Mouse (Mus musculus) MEL (cell line): ENCODE data around the gene Smbd1. TPM values are rescaled to one million over a fixed set of nuclear protein-coding genes. Genes with fewer than 3 reads are reported as not detected.

Experiments
- DNase-seq: peaks from one replicate; pipeline ENCODE4 v3.0.0; 2011; ENCODE audit warnings: low read depth, low spot score
- H3K27ac ChIP-seq: 2 replicates; pipeline ENCODE4 v1.5.1; 2012; ENCODE audit warnings: low read depth, mild to moderate bottlenecking, control low read depth, low read length, moderate library complexity; ENCODE audit not compliant: control insufficient read depth
- H3K27me3 ChIP-seq, 2 experiments: fragments of 150-350 bp in 1 of 2; sonication (generic) in 1 of 2; 2 replicates each; pipeline ENCODE4 v1.6.1; 2012; ENCODE audit warnings: low read length in 2 of 2, mild to moderate bottlenecking in 2 of 2, improper control_type of control experiment in 1 of 2, moderate library complexity in 1 of 2; ENCODE audit not compliant: insufficient read depth in 2 of 2, control insufficient read depth in 1 of 2
- H3K36me3 ChIP-seq, 2 experiments: 2 replicates each; pipeline ENCODE4 v1.6.1; 2012 to 2014; ENCODE audit warnings: low read length in 2 of 2, improper control_type of control experiment in 1 of 2, inconsistent platforms in 1 of 2, mild to moderate bottlenecking in 1 of 2; ENCODE audit not compliant: insufficient read depth in 2 of 2, control insufficient read depth in 1 of 2
- H3K4me1 ChIP-seq, 2 experiments: fragments of 150-350 bp in 1 of 2; sonication (generic) in 1 of 2; 2 replicates each; pipeline ENCODE4 v1.6.1; 2012; ENCODE audit warnings: low read length in 2 of 2, improper control_type of control experiment in 1 of 2, mild to moderate bottlenecking in 1 of 2; ENCODE audit not compliant: insufficient read depth in 2 of 2, control insufficient read depth in 1 of 2
- H3K4me3 ChIP-seq, 2 experiments: fragments of 150-350 bp in 1 of 2; sonication (generic) in 1 of 2; 2 replicates each; pipeline ENCODE4 v1.5.1; 2012; ENCODE audit warnings: low read depth in 2 of 2, low read length in 2 of 2, mild to moderate bottlenecking in 2 of 2, moderate library complexity in 2 of 2, control low read depth in 1 of 2, improper control_type of control experiment in 1 of 2; ENCODE audit not compliant: control insufficient read depth in 1 of 2, insufficient read depth in 1 of 2
- H3K79me2 ChIP-seq: 2 replicates; pipeline ENCODE4 v1.6.1; 2012; ENCODE audit warnings: mild to moderate bottlenecking, low read length, moderate library complexity; ENCODE audit not compliant: control insufficient read depth, poor library complexity, insufficient read depth
- H3K9ac ChIP-seq: 2 replicates; pipeline ENCODE4 v1.6.1; 2012; ENCODE audit warnings: low read depth, mild to moderate bottlenecking, control low read depth, low read length, moderate library complexity; ENCODE audit not compliant: control insufficient read depth, poor library complexity, severe bottlenecking
- H3K9me3 ChIP-seq: fragments of 150-350 bp; sonication (generic); replicated peaks from 2 replicates; pipeline ENCODE4 v1.6.1; 2012; ENCODE audit warnings: mild to moderate bottlenecking, low read length, improper control_type of control experiment, moderate library complexity; ENCODE audit not compliant: insufficient read depth
- MAX ChIP-seq: IDR thresholded peaks from 2 replicates; pipeline ENCODE4 v1.6.1; 2011; ENCODE audit warnings: low read length, improper control_type of control experiment
- MEF2A ChIP-seq: IDR thresholded peaks from 2 replicates; pipeline ENCODE4 v1.6.1; 2014; ENCODE audit warnings: low read depth, mild to moderate bottlenecking, inconsistent platforms, low read length, improper control_type of control experiment; ENCODE audit not compliant: poor library complexity, insufficient replicate concordance, severe bottlenecking; ENCODE audit errors: extremely low read depth
- POLR2AphosphoS2 ChIP-seq: IDR thresholded peaks from 2 replicates; pipeline ENCODE4 v1.6.1; 2011; ENCODE audit warnings: low read length, improper control_type of control experiment
- RAD21 ChIP-seq: IDR thresholded peaks from 2 replicates; pipeline ENCODE4 v1.6.1; 2011; ENCODE audit warnings: mild to moderate bottlenecking, low read depth, low read length, improper control_type of control experiment
- UBTF ChIP-seq: IDR thresholded peaks from 2 replicates; pipeline ENCODE4 v1.6.1; 2012; ENCODE audit warnings: low read depth, mild to moderate bottlenecking, inconsistent platforms, low read length, improper control_type of control experiment, moderate library complexity, borderline replicate concordance; ENCODE audit not compliant: insufficient read depth
- USF1 ChIP-seq: IDR thresholded peaks from 2 replicates; pipeline ENCODE4 v1.6.1; 2014; ENCODE audit warnings: low read depth, mild to moderate bottlenecking, inconsistent platforms, low read length, improper control_type of control experiment, moderate library complexity
- ZC3H11A ChIP-seq: IDR thresholded peaks from 2 replicates; pipeline ENCODE4 v1.6.1; 2012; ENCODE audit warnings: low read depth, mild to moderate bottlenecking, inconsistent platforms, low read length, improper control_type of control experiment
- ZMIZ1 ChIP-seq: IDR thresholded peaks from 2 replicates; pipeline ENCODE4 v1.6.1; 2012; ENCODE audit warnings: low read depth, mild to moderate bottlenecking, inconsistent platforms, low read length, improper control_type of control experiment, moderate library complexity
- polyA plus RNA-seq, 2 experiments: library from polyadenylated mRNA; stranded (reverse) in 1 of 2; unstranded in 1 of 2; fragments of >175 nt in 1 of 2; fragments of >200 nt in 1 of 2; gene quantifications; 2 replicates each; pipeline versions ENCODE4 v1.2.1 to v1.2.4; 2012; ENCODE audit warnings: low replicate concordance in 2 of 2, low read depth in 1 of 2; ENCODE audit not compliant: insufficient read length in 2 of 2, insufficient read depth in 1 of 2, missing spikeins in 1 of 2
- total RNA-seq: library from RNA; depleted of rRNA; stranded (reverse); fragments of 300-350 nt; gene quantifications from 2 replicates; pipeline ENCODE4 v1.2.3, GENCODE M21; 2012; rRNA removed

Smbd1 gene
- total and polyA plus RNA-seq, 3 experiments, result not detected

DNA sequence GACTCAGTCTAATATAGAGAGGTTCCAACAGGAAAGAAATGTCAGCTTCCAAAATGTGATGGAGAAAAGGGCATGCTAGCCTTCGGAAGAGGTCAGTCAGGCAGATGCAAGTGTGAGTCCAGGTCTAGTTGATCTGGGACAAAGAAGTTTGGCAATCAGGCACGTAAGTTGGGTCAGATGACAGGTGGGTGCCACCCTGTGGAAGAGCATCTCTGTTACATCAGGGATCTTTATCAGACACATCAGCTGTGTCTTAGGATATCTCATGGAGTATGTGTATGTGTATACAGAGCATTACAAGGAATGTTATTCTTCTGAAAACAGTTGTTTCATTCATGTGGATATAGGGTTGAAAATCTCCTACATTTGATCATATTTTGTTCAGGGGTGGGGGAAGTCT is 45.7 kb downstream of the Smbd1 start:
- no peaks in the 10 kb centered on the region for H3K36me3 ChIP-seq
- no peaks in the 10 kb centered on the region for H3K9me3 ChIP-seq
- H3K9ac ChIP-seq, result no peak overlapping the region
- no peaks in the 10 kb centered on the region for H3K4me1 ChIP-seq
- H3K27me3 ChIP-seq, result peaks cover 3 to 14% of the 10 kb centered on the region in 2 experiments
- TF ChIP-seq MAX, result no peak
- TF ChIP-seq MEF2A, result no peak
- no peak for TF ChIP-seq UBTF
- no peak for TF ChIP-seq POLR2AphosphoS2
- no peak for TF ChIP-seq USF1
- no peak for TF ChIP-seq ZMIZ1
- TF ChIP-seq ZC3H11A, result no peak
- no peak for TF ChIP-seq RAD21
- no peak overlapping the region for H3K4me3 ChIP-seq
- H3K79me2 ChIP-seq, result no peaks in the 10 kb centered on the region
- H3K27ac ChIP-seq, result no peak overlapping the region
- DNase-seq, result no peak

Other genes with a start within 250 kb of the Smbd1 start
- 156 and 234 TPM in 2 replicates for gene Tfrc, start 201.6 kb downstream of the Smbd1 start, total RNA-seq
- gene Tfrc, start 201.6 kb downstream of the Smbd1 start, polyA plus RNA-seq, result 100 to 1,000 TPM in 1 of 2 experiments, 10 to 100 TPM in 1; 90.9 to 106 TPM
- 30.3 and 34.8 TPM in 2 replicates for gene Tnk2, start 166.6 kb downstream of the Smbd1 start, total RNA-seq
- gene Tnk2, start 166.6 kb downstream of the Smbd1 start, polyA plus RNA-seq, result 10 to 100 TPM in 1 of 2 experiments, not detected in 1; 77.0 TPM
- not detected in 2 replicates for gene Muc4, start 74.6 kb downstream of the Smbd1 start, total RNA-seq
- not detected for gene Muc4, start 74.6 kb downstream of the Smbd1 start, polyA plus RNA-seq
- gene Muc20, start 13.0 kb downstream of the Smbd1 start, total RNA-seq, result not detected in 2 replicates
- gene Muc20, start 13.0 kb downstream of the Smbd1 start, polyA plus RNA-seq, result not detected
- 74.8 and 76.0 TPM in 2 replicates for gene Fyttd1, start 67.0 kb upstream of the Smbd1 start, total RNA-seq
- 10 to 100 TPM in 1 of 2 experiments, not detected in 1; 44.3 TPM for gene Fyttd1, start 67.0 kb upstream of the Smbd1 start, polyA plus RNA-seq
- gene Rubcn, start 67.3 kb upstream of the Smbd1 start, total RNA-seq, result 10.2 and 10.7 TPM in 2 replicates
- 10 to 100 TPM in 1 of 2 experiments, not detected in 1; 14.6 TPM for gene Rubcn, start 67.3 kb upstream of the Smbd1 start, polyA plus RNA-seq
- 8.6 and 9.5 TPM in 2 replicates for gene Lrch3, start 103.6 kb upstream of the Smbd1 start, total RNA-seq
- 10 to 100 TPM in 1 of 2 experiments, not detected in 1; 17.0 TPM for gene Lrch3, start 103.6 kb upstream of the Smbd1 start, polyA plus RNA-seq
- 13.6 and 15.0 TPM in 2 replicates for gene Iqcg, start 245.7 kb upstream of the Smbd1 start, total RNA-seq
- gene Iqcg, start 245.7 kb upstream of the Smbd1 start, polyA plus RNA-seq, result 10 to 100 TPM in 1 of 2 experiments, not detected in 1; 40.4 TPM
- gene Rpl35a, start 246.0 kb upstream of the Smbd1 start, total RNA-seq, result 2,034 and 2,314 TPM in 2 replicates
- gene Rpl35a, start 246.0 kb upstream of the Smbd1 start, polyA plus RNA-seq, result 1,000 to 10,000 TPM in 1 of 2 experiments, not detected in 1; 1,572 TPM